Mouse (Mus musculus) erythroblast, adult 5-6 weeks (primary cell): Measurements from ENCODE around the gene Zfy2. TPM values are rescaled to one million over a fixed set of nuclear protein-coding genes. Genes with fewer than 3 reads are reported as not detected.

Source experiments
- ATAC-seq: replicated peaks from 2 replicates; pipeline ENCODE4 v1.8.0; 2016; ENCODE audit warnings: moderate number of reproducible peaks, mild to moderate bottlenecking, moderate TSS enrichment, inconsistent platforms; ENCODE audit not compliant: poor library complexity, low FRiP score, severe bottlenecking
- total RNA-seq, 2 experiments: library from RNA; stranded (forward) in 1 of 2; stranded (reverse) in 1 of 2; fragments of 150-400 nt in 1 of 2; fragments of 200-764, 138-1000 nt in 1 of 2; gene quantifications; 2 replicates each; pipeline versions ENCODE4 v1.2.3 to v1.2.4; 2015 to 2017; ENCODE audit warnings: low replicate concordance in 2 of 2

Gene Zfy2
- total RNA-seq (2015; ENCODE audit: low replicate concordance), result not detected in 2 replicates
- total RNA-seq (2017; ENCODE audit: low replicate concordance), result not detected in 2 replicates

GRCm38 (mm10) chrY:2170309-2170708 lies at the start of gene Zfy2:
Zfy2 (minus strand) TSS chrY:2170409.
- no peak for ATAC-seq
